Mouse (Mus musculus): ENCODE measurements around the gene Tmod1.
A peak's percentile ranks its signal among the peaks of the same experiment; 100 is the strongest.

The Tmod1 gene

DNA sequence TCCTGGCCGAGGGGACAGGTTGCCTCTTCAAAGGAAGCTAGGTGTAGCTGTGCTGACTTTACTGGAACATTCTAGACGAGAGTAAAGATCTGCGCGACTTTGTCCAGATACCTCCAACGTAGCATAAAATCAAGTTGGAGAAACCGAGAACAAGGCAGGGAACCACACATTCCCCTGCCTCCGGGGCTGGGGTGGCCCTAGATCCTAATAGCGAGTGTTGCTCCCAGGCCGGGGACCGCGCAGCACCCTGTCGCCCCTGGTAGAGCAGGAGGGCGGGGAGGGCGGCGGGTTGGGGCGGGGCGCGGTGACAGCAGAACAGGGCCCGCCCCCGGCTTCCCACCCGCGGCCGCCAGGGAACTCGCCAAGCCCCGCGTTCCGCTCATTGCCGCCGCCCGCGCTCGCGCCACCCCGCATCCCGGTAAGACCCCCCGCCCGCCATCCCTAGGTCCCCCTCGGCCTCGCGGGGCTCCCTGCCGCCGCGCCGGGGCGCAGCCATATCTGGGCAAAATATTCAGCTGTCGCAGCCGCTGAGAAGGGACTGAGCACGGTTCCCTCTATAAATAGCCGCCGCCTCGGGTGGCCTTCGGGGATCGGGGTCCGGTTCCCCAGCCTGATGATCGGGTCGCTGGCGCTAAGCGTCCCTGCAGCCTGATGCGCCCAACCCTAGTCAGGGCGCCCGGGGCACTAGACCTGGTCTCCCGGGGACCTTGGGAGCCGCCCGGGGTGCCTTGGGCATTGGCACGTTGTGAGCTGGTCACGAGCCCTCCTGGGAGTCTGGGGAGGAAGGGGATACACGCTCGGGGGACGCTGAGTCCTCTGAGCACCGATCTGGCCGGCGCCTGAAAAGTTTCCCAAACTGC lies at the start of gene Tmod1:
TSS of gene Tmod1 (plus strand) at position 44 of the 860 bp plus-strand sequence.
- peak; percentile 54 for DNase-seq (ENCODE audit: low spot score)

DNA sequence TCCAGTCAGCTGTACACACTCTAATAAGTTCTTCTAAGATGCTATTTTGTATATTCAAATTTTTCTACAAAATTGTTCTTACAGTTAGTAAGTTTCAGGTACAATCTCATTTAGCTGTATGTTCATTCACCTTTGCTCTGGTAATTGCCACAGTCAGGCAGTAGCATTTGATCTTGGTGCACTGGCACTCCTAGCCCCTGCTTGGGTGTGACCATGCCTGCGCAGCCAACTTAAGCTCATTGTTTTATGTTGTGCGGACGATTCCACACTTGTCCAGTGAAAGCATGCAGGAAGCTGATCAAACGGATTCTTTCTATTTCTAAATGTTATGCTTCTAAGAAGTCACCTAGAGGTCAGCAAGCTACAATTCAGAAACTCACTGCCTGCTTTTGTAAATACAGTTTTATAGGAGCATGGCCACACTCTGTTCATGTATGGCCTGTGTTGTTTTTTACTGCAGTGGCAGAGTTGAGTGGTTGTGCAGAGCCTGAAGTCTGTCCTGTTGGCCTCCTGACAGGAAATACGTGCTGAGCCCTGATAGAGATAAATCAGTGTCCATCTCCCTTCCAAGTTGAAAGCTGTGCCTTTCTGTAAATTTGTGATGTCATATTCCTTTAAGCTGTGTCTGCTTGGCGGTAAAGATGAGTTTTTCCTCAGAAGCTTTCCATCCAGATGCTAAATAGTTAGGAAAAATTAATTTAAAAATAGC lies 48.2 kb upstream of the Tmod1 start:
- DNase-seq (ENCODE audit: low spot score): no peak

DNA sequence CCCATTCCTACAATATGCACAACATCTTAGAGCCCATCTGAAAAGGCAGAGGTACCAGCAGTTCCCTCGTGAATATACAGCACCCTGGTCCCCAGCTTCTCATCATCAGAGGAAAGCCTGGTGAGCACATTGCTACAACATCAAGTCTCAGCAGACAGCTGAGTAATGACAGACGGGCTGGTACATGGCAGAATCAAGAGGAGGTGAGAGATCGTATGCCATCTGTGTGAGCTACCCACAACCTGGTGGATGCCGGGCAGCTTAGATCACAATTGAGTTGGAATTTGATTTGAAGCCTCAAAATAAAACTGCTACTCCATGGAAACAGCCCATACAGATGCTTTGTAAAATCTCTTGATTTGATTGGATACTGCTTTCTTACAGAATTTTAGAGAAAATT lies 40.2 kb upstream of the Tmod1 start:
- no peak for DNase-seq (ENCODE audit: low spot score)

DNA sequence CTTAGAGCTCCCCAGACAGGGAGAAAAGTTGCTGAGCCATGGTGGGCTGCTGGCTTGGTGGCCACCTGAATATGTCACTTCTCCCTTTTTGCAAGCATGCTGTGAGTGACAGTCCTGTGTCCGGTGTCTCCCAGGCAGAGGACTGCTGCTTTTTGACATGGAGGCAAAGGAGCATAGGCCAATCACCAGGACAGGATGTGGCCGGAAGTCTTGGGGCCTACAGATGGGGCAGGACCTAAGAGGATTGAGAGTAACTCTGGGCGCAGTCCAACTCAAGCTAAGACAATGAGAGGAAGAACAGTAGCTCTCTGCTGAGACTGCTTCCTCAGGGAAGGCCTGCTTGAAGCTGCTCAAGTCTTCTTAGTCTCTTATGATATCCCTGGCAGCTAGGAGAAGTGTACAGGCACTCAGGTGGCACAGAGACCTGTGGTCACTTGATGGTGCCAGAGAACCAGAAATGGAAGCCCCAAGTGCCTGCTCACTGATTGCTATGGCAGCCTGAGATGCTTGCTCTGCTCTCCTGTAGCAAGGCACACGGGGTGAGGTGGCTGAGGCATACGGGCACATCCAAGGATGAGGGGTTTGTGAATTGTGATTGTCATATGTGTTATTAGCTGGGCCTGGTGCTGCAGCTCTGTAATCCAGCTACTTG lies 30.5 kb upstream of the Tmod1 start:
- no peak for DNase-seq (ENCODE audit: low spot score)

DNA sequence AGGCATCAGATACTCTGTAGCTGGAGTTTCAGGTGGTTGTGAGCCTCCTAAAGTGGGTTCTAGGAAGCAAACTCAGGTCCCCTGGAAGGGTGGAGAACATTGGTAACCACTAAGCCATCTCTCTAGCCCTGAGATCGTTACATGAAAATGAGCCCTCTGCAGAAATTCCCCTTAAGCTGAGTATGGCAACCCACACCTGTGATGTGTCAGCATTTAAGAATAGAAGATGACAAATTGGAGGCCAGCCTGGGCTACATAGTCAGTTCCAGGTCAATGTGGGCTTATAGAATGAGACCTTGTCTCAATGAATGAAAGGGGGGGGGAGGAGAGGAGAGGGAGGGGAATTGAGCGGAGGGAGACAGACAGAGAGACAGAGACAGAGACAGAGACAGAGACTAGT lies 27.0 kb upstream of the Tmod1 start:
- no peak for DNase-seq (ENCODE audit: low spot score)

DNA sequence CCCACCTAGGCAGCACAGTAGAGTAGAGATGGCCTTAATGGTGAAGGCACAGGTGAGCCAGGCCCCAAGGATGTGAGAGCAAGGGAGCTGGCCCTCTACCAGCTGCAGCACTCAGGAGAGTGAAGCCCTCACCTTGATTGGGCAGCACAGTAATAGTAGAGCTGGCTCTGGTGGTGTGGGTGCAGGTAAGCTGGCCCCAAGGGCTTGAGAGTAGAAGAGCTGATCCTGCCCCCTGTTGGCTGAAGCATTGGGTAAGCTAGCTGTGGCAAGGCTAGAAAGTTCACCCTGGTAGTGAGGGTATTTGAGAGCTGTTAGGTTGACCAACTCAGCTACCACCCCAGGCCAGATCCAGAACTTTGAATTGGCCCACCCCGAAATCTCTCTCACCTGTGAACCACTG lies 23.1 kb upstream of the Tmod1 start:
- DNase-seq (ENCODE audit: low spot score): no peak

DNA sequence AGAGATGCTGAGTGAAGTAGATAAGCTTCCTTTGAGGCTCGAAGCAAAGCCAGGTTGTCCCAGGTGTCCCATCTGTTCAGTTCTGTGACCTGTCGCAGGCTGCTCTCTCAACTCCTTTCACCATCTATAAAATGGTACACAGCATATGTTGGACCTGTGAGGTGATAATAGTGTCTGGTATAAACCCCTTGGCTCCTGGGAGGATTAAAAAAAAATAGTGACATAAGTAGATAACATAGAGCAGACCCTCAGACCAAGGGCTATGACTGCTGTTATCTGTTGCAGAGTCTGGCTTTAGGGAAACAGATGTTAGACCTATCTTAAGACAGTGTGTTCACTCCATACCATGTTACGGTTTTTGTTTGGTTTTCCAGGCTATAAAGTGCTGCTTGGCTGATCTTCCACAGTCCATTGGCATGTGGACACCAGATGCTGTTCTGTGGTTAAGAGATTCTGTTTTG lies 15.7 kb upstream of the Tmod1 start:
- DNase-seq (ENCODE audit: low spot score): no peak

DNA sequence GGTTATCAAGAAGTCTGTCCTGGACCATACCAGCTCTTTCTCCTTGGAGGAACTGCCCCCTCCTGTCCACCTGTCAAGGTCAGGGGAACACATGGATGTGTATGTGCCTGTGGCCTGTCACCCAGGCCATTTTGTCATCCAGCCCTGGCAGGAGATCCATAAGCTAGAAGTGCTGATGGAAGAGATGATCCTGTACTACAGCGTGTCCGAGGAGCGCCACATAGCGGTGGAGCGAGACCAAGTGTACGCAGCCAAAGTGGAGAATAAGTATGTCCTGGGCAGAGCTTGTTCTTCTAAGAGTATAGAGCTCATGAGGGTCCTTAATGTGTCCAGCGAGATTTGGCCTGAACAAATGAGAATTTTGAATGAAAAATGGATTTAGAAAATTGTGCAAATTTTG lies 12.8 kb upstream of the Tmod1 start:
- DNase-seq (ENCODE audit: low spot score): no peak

DNA sequence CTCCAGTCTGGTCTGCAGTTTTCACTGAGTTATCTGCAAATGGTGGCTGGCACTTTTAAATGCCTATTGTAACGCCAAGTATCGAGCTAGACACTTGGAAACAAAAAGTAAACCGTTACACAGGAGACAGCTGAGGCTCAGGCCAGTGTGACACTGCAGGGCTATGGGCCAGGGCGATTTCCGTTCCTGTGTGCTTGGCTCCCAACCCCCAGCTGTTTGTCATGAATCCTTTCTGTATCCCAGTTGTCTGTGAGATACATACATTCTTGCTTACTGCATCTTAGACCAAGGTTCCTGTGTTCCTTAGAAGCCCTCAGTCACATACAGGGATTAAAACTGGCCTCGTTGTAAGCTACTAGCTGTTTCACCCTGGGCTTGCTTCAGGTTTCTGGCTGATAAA lies 10.5 kb upstream of the Tmod1 start:
- no peak for DNase-seq (ENCODE audit: low spot score)

DNA sequence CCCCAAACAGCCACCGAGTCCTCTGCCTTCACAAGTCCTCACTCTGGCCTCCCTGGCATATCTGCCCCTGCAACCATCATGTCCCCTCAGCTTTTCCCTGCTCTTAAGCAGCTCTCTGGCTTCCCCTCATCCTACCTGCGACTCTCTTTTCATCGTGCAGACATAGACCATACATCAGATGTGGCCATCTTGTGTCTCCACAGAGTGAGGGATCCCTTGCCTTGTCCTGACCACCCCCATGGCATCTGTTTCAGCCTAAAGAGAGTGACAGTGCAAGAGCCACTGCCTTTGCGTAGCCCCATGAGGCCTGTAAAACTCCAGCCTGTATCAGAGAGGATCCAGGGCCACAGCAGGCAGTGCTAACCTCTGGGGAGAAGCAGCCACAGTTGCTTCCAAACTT lies 10.0 kb upstream of the Tmod1 start:
- no peak for DNase-seq (ENCODE audit: low spot score)

DNA sequence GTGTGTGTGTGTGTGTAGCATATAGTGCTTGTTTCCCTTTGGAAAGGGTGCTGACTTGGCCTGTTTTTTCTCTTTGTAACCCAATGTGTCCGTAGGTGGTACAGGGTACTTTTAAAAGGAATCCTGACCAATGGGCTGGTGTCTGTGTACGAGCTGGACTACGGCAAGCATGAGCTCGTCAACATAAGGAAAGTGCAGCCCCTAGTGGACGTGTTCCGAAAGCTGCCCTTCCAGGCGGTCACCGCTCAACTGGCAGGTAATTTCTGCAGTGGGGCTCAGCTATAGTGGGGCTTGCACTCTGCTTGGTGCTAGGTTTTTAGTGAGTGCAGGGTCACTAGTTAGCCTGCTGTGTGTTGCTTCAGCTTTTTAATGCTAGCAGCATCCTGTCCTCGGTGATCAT lies 9.2 kb upstream of the Tmod1 start:
- no peak for DNase-seq (ENCODE audit: low spot score)

DNA sequence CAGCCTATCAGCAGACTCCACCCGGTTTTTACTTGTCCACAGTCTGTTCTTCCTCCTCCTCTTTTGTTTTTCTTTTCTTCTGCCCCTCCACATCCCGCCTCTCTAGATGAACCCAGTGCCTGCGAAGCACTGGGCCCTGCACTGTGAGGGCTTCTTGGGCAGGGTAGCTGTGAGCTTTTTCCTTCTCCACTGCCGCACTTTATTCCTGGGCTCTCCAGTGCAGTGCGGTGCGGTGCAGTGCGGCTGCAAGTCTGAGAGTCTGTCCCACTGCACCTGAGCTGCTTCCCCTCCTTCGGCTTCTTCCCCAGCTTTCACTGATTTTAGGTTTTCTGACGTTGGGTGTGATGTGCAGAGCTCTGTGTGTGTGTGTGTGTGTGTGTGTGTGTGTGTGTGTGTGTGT lies 6.3 kb upstream of the Tmod1 start:
- no peak for DNase-seq (ENCODE audit: low spot score)

DNA sequence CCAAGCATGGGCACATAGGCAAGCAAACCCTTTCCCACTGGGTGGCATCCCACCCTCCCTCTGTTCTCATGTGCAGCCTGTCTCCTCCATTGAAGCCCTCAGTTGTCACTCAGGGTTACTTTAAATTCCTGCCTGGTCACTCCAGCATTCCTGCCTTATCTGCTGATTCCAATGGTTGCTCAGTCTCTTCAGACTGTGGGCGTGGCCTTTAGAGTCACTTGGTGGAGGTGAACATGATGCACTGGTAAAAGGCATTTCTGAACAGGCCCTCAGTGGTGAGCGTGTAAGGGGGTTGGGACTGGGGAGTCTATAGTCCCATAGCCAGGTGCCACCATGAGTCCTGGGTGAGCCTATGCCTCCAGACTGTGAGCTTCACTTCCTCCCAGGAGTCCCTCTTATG lies 5.5 kb upstream of the Tmod1 start:
- DNase-seq (ENCODE audit: low spot score): peak; percentile 45

DNA sequence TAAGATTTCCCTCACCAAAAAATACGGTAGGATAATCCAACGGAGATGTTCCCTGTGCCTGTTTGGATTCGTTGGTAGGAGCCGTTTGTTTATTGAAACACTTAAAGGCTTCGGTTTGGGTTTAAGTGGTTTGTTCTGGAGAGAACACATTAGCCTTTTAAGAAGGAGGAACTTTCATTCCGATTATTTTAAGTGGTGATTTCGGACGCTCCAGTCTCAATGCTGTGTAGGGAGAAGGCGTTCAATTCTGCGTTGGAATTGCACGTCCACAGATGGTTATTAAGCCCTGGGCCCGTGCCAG lies 194 bp upstream of the Tmod1 start:
- peak; percentile 9 for DNase-seq (ENCODE audit: low spot score)

DNA sequence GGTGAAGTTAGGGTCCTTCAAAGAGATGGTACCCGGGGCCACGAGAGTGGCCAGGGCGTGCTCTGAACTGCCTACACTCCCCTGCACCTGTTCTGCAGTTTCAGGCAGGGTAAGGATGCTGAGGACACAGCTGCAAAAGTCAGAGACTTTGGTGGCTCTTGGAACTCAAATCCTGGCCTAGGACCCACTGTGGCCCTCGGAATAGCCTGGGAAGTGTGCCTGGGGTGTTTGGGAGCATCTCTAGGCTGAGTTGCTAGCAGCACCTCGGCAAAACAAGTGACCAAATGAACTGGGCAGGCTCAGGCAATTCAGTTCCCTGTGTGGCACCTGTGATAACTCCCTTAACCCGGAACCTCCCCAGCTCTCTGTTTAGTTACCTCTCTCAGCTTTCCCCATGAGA lies 1.2 kb downstream of the Tmod1 start:
- no peak for DNase-seq (ENCODE audit: low spot score)

DNA sequence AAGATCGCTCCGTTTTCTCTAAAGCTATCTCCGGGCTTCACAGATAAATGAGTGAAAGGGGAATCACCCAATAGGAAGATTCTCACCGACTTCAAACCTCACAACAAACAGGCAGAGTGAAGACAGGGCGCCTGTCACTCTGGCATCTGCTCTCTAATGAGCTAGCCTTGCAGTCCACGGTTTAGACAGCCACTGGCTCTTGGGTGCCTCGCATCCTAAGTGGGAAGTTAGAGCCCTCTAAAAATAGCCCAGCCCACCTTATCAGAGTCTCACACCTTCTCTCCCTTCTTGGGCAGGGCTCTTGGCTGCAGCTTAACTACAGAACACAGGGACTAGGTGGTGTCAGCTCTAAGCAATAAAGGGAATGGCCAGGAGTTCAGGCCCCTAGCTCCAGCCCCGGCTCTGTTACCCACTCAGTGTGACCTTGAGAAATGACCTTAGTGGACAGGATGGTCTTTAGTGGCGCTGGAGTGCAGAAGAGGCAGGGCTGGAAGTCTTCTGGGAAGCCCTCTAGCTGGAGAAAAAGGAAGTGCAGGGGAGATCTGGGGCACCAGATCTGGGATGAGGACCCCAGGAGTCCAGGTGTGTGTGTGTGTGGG lies 2.0 kb downstream of the Tmod1 start:
- DNase-seq (ENCODE audit: low spot score): peak; percentile 37

DNA sequence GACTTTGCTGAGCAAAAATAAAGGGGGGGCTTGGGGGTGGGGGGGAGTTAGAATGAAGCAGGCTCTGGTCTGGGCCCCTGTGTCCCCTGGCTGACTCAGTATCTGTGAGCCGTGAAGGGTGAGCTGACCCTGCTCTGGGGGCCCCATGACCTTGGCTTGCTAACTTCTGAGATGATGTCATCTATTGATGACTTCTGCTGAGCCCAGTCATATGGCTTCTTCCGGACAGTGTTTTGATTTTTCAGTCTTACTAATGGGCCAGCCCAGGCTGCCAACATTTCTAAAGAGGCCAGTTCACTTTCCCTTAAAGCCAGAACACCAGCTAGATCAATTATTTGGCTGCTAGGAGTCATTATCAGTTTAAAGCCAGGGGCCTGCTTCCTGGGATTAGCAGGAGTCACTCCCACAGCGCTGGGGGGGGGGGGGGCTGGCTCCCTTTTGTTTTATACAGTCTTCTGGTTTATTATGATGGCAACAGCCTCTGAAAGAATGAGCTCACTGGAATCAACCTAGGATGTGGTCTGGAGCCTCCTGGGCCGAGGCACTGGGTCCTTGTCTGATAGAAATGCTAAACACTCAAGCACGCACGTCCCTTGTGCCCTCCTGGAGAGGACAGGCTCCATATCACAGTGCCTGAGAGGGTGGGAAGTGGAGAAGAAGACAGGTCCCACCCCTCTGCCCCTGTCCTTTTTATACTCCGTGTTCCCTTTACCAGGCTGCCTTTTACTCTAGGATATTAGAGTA lies 3.2 kb downstream of the Tmod1 start:
- DNase-seq (ENCODE audit: low spot score): no peak

DNA sequence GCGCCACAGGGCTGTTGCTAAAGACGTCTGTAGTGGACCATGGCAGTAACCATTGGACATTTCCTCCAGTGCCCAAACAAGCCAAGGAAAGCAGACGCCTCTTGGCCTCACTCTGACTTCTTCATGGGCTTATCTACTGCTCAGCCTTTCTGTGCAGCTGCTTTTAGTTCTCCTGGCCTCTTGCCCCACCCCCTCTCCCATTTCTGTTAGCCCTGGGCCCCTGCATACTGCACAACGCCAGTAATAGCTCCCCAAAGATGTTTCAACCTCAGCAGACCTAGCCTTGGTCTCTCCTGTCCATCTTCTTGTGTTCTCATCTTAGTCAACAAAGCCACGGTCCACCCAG lies 3.7 kb downstream of the Tmod1 start:
- no peak for DNase-seq (ENCODE audit: low spot score)

DNA sequence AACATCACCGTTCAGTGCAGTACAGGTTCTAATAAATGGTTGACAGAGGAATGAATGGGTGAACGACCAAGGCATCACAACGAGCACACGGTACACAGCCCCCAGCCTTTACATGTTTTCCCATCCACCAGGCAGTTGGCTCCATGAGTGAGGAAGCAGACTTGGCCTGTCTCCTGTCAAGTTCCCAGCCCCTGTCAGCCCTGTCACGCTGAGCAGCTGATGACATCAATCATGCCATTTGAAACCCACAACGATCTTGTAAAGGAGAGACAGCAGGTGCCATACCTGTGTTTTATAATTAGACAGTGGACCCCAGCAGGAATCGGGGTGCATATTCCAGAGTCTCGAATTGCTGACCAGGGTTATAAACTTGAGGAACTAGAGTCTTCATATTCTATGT lies 4.6 kb downstream of the Tmod1 start:
- DNase-seq (ENCODE audit: low spot score): no peak

DNA sequence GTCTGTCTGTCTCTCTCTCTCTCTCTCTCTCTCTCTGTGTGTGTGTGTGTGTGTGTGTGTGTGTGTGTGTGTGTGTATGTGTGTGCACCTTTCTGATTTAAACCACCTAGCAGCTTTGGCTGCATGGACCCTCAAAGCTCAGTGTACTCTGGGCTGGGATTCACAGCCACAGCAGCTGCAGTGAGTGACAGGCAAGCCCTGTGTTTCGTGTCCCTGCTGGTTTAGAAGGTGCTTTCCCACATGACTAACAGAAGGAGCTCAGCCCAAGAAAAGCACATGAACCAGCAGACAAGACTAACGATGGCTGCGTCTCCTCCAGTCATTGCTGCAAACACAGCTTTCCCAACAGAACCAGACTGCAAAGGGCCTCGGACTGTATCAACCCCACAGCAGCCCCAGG lies 9.2 kb downstream of the Tmod1 start:
- no peak for DNase-seq (ENCODE audit: low spot score)

DNA sequence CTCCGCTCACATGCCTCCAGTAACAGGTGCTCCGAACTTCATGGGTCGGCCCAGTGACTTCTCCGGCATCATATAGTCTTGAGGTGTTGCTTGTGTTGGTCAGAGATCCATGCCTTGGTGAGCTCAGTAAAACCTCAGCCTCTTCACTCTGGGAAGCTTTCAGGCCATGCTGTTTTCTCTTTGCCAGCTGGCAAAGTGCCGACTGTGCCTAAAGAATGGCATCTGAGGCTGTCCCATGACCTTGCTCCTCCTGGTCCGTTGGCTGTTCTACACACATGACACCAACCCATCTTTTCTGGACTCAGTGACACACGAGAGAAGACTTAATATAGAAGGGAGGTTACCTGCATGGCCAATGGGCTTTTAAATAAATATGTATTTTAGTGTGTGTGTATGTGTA lies 9.7 kb downstream of the Tmod1 start:
- no peak for DNase-seq (ENCODE audit: low spot score)

Data from yolk sac, embryonic 10.5 days (tissue).